Mouse (Mus musculus): Measurements from ENCODE around the gene Pitpna. TPM values are rescaled to one million over a fixed set of nuclear protein-coding genes. Genes with fewer than 3 reads are reported as not detected.

Gene Pitpna
- 85.2 and 116 TPM in 2 replicates for polyA plus RNA-seq (2012; rRNA removed)

DNA sequence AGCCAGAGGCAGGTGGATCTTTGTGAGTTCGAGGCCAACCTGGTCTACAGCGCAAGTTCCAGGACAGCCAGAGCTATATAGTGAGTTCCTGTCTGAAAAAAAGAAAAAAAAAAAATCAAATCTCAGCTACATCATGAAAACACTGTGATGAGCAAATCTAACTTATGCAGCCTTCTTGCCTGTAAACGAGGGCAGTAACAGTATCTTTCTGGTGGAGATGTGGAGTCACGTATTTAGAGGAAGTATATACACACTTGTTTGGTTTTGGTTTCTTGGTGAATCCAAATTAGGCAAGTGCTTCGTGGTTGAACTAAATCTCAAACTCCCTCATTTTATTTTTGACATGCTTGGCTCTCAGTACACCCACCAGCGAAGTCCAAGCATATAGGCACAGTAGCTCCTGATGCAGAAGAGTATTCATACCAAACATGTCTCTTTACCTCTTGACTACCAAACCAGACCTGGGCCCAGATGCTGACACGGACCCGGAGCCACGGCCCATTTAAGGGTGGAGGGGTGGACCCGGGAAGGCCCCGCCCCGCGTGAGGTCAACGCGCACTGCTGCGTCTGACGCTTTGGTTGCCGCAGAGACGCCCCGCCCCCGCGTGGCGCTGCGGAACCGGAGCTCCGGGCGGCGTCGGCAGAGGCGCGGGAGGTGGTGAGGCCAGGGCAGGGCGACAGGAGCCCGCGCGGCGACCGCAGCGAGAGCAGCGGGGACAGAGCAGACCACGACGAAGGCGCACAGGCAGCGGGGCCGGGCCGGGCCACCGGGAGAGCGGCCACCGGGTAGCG, at the start of gene Pitpna:
Gene Pitpna (plus strand): TSS at position 605 of the 792 bp plus-strand sequence.

GRCm38 (mm10) chr11:75630645-75631229, 42.8 kb downstream of the Pitpna start, which contains the start of gene Inpp5k:
Inpp5k (plus strand) TSS chr11:75630988.

GRCm38 (mm10) chr11:75650311-75650710, 62.4 kb downstream of the Pitpna start, which contains the start of gene Myo1c:
Myo1c (plus strand) TSS chr11:75650504.

Other genes starting within 250 kb of the Pitpna start
- 74.6 and 89.8 TPM in 2 replicates for gene Rpa1, start 239.8 kb upstream of the Pitpna start, polyA plus RNA-seq (2012; rRNA removed)
- 7.7 and 8.6 TPM in 2 replicates for gene Smyd4, start 239.7 kb upstream of the Pitpna start, polyA plus RNA-seq (2012; rRNA removed)
- 32.3 and 55.1 TPM in 2 replicates for gene Serpinf1, start 165.4 kb upstream of the Pitpna start, polyA plus RNA-seq (2012; rRNA removed)
- gene Serpinf2, start 148.5 kb upstream of the Pitpna start, polyA plus RNA-seq (2012; rRNA removed), result 14.3 and 19.1 TPM in 2 replicates
- 7.7 and 7.8 TPM in 2 replicates for gene Wdr81, start 133.4 kb upstream of the Pitpna start, polyA plus RNA-seq (2012; rRNA removed)
- gene Tlcd2, start 126.4 kb upstream of the Pitpna start, polyA plus RNA-seq (2012; rRNA removed), result 4.6 and 6.8 TPM in 2 replicates
- 93.0 and 133 TPM in 2 replicates for gene Prpf8, start 101.3 kb upstream of the Pitpna start, polyA plus RNA-seq (2012; rRNA removed)
- 0.80 and 0.82 TPM in 2 replicates for gene Rilp, start 78.0 kb upstream of the Pitpna start, polyA plus RNA-seq (2012; rRNA removed)
- 5.1 and 5.9 TPM in 2 replicates for gene Scarf1, start 74.6 kb upstream of the Pitpna start, polyA plus RNA-seq (2012; rRNA removed)
- gene Slc43a2, start 56.4 kb upstream of the Pitpna start, polyA plus RNA-seq (2012; rRNA removed), result 9.0 and 10.9 TPM in 2 replicates
- gene Inpp5k, start 42.9 kb downstream of the Pitpna start, polyA plus RNA-seq (2012; rRNA removed), result 24.6 and 29.0 TPM in 2 replicates
- 17.7 and 19.2 TPM in 2 replicates for gene Myo1c, start 62.4 kb downstream of the Pitpna start, polyA plus RNA-seq (2012; rRNA removed)
- 102 and 115 TPM in 2 replicates for gene Crk, start 91.2 kb downstream of the Pitpna start, polyA plus RNA-seq (2012; rRNA removed)
- 1,203 and 1,938 TPM in 2 replicates for gene Ywhae, start 144.8 kb downstream of the Pitpna start, polyA plus RNA-seq (2012; rRNA removed)
- 0.97 and 1.8 TPM in 2 replicates for gene Doc2b, start 208.0 kb downstream of the Pitpna start, polyA plus RNA-seq (2012; rRNA removed)

Data from central nervous system, embryonic 11.5 days (tissue).